Mouse (Mus musculus): ENCODE measurements around the gene Olfr668. TPM values are rescaled to one million over a fixed set of nuclear protein-coding genes. Genes with fewer than 3 reads are reported as not detected.

Olfr668 gene
- total RNA-seq (2023; ENCODE audit: inconsistent age), result not detected in 4 replicates

DNA sequence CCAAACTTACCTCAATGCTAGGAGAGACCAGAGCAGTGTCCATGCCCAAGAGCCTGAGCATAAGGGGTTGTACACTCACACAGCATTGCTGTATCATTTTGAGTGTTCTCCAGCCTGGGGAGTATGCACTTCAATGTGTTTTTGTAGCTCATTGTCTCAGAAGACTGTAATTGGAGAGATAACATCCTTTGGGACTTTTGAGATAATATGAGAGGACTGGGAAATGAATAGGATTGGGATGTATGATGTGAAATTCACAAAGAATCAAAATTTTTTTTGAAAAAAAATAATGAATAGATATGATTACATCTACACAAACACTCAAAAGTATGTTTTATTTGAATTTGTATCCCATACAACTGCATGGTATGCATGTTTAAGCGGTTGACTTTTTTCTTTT is at the start of gene Olfr668:
TSS of gene Olfr668 (minus strand) at position 101 of the 400 bp plus-strand sequence.

GRCm38 (mm10) chr7:104962520-104962919 is 34.7 kb upstream of the Olfr668 start, which contains the start of gene Olfr670:
Gene Olfr670 (minus strand): TSS chr7:104962620.

DNA sequence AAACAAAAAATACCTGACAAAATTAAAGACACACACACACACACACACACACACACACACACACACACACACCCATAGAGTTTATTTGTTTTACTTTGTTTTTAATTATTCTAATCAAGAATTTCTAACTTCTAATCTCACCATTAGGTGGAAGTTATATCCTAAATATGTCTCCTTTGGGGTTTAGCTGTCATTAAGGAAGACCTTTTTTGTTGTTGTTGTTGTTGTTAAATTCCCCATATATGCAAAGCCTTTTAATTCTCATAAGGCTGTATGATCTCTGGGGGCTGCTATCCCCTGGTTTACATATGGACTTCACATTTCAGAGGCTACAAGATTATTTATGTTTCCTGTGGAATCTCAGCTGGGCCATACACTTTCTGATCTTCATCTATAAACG is 6.1 kb upstream of the Olfr668 start, which contains the start of gene Olfr669:
TSS of gene Olfr669 (plus strand) at position 301 of the 400 bp plus-strand sequence.

DNA sequence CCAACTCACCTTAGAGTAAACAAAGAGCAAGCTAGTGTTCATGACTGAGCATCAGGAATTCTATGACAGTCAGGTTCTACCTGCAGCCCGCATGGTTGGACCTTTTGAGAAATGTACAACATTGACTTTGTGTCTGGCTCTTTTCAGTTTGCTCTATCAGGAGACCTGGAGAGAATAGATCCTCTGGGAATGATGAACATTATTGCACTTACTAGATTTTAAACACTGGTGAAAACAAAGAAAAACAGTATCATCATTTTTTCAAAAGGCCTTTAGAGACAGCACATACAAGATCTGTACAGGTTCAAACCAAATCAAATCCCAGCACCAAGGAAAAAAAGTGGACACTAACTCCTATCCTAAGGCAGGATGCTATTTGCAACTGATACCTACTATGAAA is 6.5 kb downstream of the Olfr668 start, which contains the start of gene Olfr667:
TSS of gene Olfr667 (minus strand) at position 101 of the 400 bp plus-strand sequence.

DNA sequence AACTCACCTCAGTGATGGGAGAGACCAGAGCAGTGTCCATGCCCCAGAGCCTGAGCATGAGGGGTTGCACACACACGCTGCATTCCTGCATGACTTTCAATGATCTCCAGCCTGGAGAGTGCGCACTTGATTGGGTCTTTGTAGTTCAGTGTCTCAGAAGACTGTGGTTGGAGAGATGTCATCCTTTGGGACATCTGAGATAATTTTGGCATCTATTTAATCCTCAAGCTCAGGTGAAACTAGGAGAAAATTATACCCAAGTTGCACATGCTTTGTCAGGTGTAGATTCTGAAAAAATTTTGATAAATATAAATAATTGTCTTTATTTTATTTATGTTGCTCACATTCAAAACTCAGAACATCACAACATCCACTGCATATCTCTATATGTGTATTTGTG is 32.0 kb downstream of the Olfr668 start, which contains the start of gene Olfr666:
TSS of gene Olfr666 (minus strand) at position 101 of the 400 bp plus-strand sequence.

DNA sequence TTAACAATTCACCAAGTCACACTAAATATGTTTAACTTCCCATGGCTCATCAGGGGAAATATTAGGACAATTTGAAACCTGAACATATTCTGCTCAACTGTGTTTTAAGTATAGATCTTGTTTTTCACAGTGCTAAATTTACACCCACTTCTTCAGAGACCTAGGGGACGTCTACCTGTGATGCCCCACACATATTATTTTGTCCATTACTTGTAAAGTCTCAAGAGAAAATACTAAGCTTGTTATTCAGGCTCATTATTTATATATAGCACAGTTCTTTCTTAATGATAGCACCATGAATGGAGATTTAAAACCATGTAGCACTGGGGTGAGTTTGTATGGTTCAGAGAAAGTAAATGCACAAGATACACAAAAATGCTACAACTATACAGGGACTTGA is 50.1 kb downstream of the Olfr668 start, which contains the start of gene Olfr665:
TSS of gene Olfr665 (plus strand) at position 301 of the 400 bp plus-strand sequence.

Other genes with a start within 250 kb of the Olfr668 start
- gene Olfr661, start 241.6 kb downstream of the Olfr668 start, total RNA-seq (2023; ENCODE audit: inconsistent age), result not detected in 4 replicates
- not detected in 4 replicates for gene Usp17le, start 150.6 kb downstream of the Olfr668 start, total RNA-seq (2023; ENCODE audit: inconsistent age)
- not detected in 4 replicates for gene Usp17lb, start 85.5 kb downstream of the Olfr668 start, total RNA-seq (2023; ENCODE audit: inconsistent age)
- gene Usp17la, start 71.0 kb downstream of the Olfr668 start, total RNA-seq (2023; ENCODE audit: inconsistent age), result not detected in 4 replicates
- gene Olfr665, start 50.0 kb downstream of the Olfr668 start, total RNA-seq (2023; ENCODE audit: inconsistent age), result not detected in 4 replicates
- gene Olfr666, start 32.1 kb downstream of the Olfr668 start, total RNA-seq (2023; ENCODE audit: inconsistent age), result not detected in 4 replicates
- not detected in 4 replicates for gene Olfr667, start 6.6 kb downstream of the Olfr668 start, total RNA-seq (2023; ENCODE audit: inconsistent age)
- gene Olfr669, start 6.2 kb upstream of the Olfr668 start, total RNA-seq (2023; ENCODE audit: inconsistent age), result not detected in 4 replicates
- gene Olfr670, start 34.6 kb upstream of the Olfr668 start, total RNA-seq (2023; ENCODE audit: inconsistent age), result not detected in 4 replicates
- not detected in 4 replicates for gene Olfr671, start 51.1 kb upstream of the Olfr668 start, total RNA-seq (2023; ENCODE audit: inconsistent age)
- gene Olfr672, start 74.0 kb upstream of the Olfr668 start, total RNA-seq (2023; ENCODE audit: inconsistent age), result not detected in 4 replicates
- not detected in 4 replicates for gene Olfr675, start 100.4 kb upstream of the Olfr668 start, total RNA-seq (2023; ENCODE audit: inconsistent age)
- gene Olfr676, start 104.6 kb upstream of the Olfr668 start, total RNA-seq (2023; ENCODE audit: inconsistent age), result not detected in 4 replicates
- gene Olfr677, start 123.3 kb upstream of the Olfr668 start, total RNA-seq (2023; ENCODE audit: inconsistent age), result not detected in 4 replicates
- not detected in 4 replicates for gene Olfr678, start 136.4 kb upstream of the Olfr668 start, total RNA-seq (2023; ENCODE audit: inconsistent age)
- not detected in 4 replicates for gene Olfr679, start 153.1 kb upstream of the Olfr668 start, total RNA-seq (2023; ENCODE audit: inconsistent age)
- gene Olfr680-ps1, start 164.8 kb upstream of the Olfr668 start, total RNA-seq (2023; ENCODE audit: inconsistent age), result not detected in 4 replicates
- gene Olfr681, start 188.8 kb upstream of the Olfr668 start, total RNA-seq (2023; ENCODE audit: inconsistent age), result not detected in 4 replicates
- gene Olfr683, start 219.0 kb upstream of the Olfr668 start, total RNA-seq (2023; ENCODE audit: inconsistent age), result not detected in 4 replicates
- not detected in 4 replicates for gene Olfr684, start 235.6 kb upstream of the Olfr668 start, total RNA-seq (2023; ENCODE audit: inconsistent age)